Mouse (Mus musculus): ENCODE measurements around the gene Mfsd11. TPM values are rescaled to one million over a fixed set of nuclear protein-coding genes. Genes with fewer than 3 reads are reported as not detected.

Gene Mfsd11
- total and polyA plus RNA-seq, 3 experiments = 6.6 to 45.9 (median 22.0) TPM

- Histone ChIP-seq H3K9me3 (replicated peaks) (no peaks in the 10 kb centered on the region), H3K36me3 (replicated peaks) (peaks cover 96% of the 10 kb centered on the region), H3K27me3 (ENCODE audit: insufficient read depth, low read length) (no peaks in the 10 kb centered on the region), H3K4me3 (ENCODE audit: low read depth, low read length) (peak overlapping the region; percentile 50; the same call in 1 of the 2 replicates), H3K4me1 (ENCODE audit: insufficient read depth, low read depth, low read length) (peaks cover 73% of the 10 kb centered on the region)
- DNase-seq (ENCODE audit: low spot score) = no peak
- TF ChIP-seq CTCF (IDR thresholded peaks at IDR 0.05; ENCODE audit: low read depth, low read length) (no peak), GATA1 (IDR thresholded peaks at IDR 0.05; ENCODE audit: borderline replicate concordance, low read length) (no peak), TAL1 (conservative IDR thresholded peaks at IDR 0.05; ENCODE audit: low read depth, low read length) (no peak), POLR2AphosphoS5 (IDR thresholded peaks at IDR 0.05; ENCODE audit: insufficient replicate concordance, low read depth, low read length) (no peak), GATA2 (IDR thresholded peaks at IDR 0.05; ENCODE audit: borderline replicate concordance, low read depth, low read length) (no peak)
- no peak for ATAC-seq (ENCODE audit: extremely low read depth, insufficient number of reproducible peaks, low FRiP score, poor library complexity, severe bottlenecking)
These were observed 14.8 kb upstream of the Mfsd11 start for GRCm38 (mm10) chr11:116837441-116837840.

GRCm38 (mm10) chr11:116838936-116839335 is 13.3 kb upstream of the Mfsd11 start:
- Histone ChIP-seq H3K4me1 (ENCODE audit: insufficient read depth, low read depth, low read length) (peaks cover 67% of the 10 kb centered on the region), H3K4me3 (ENCODE audit: low read depth, low read length) (peak overlapping the region; percentile 66; the same call in 1 of the 2 replicates), H3K27me3 (ENCODE audit: insufficient read depth, low read length) (no peaks in the 10 kb centered on the region), H3K9me3 (replicated peaks) (no peaks in the 10 kb centered on the region), H3K36me3 (replicated peaks) (peaks cover 83% of the 10 kb centered on the region)
- DNase-seq (ENCODE audit: low spot score) (no peak), ATAC-seq (ENCODE audit: extremely low read depth, insufficient number of reproducible peaks, low FRiP score, poor library complexity, severe bottlenecking) (no peak)
- TF ChIP-seq TAL1 (conservative IDR thresholded peaks at IDR 0.05; ENCODE audit: low read depth, low read length) = no peak
- TF ChIP-seq GATA2 (IDR thresholded peaks at IDR 0.05; ENCODE audit: borderline replicate concordance, low read depth, low read length) = no peak
- TF ChIP-seq POLR2AphosphoS5 (IDR thresholded peaks at IDR 0.05; ENCODE audit: insufficient replicate concordance, low read depth, low read length) = no peak
- TF ChIP-seq GATA1 (IDR thresholded peaks at IDR 0.05; ENCODE audit: borderline replicate concordance, low read length) = no peak
- TF ChIP-seq CTCF (IDR thresholded peaks at IDR 0.05; ENCODE audit: low read depth, low read length) = no peak

- Histone ChIP-seq H3K27me3 (ENCODE audit: insufficient read depth, low read length) (no peaks in the 10 kb centered on the region), H3K9me3 (replicated peaks) (no peaks in the 10 kb centered on the region), H3K4me3 (ENCODE audit: low read depth, low read length) (peak overlapping the region; percentile 89), H3K4me1 (ENCODE audit: insufficient read depth, low read depth, low read length) (peaks cover 62% of the 10 kb centered on the region), H3K36me3 (replicated peaks) (peaks cover 76% of the 10 kb centered on the region)
- no peak for TF ChIP-seq GATA2 (IDR thresholded peaks at IDR 0.05; ENCODE audit: borderline replicate concordance, low read depth, low read length)
- TF ChIP-seq GATA1 (IDR thresholded peaks at IDR 0.05; ENCODE audit: borderline replicate concordance, low read length) = no peak
- no peak for TF ChIP-seq CTCF (IDR thresholded peaks at IDR 0.05; ENCODE audit: low read depth, low read length)
- TF ChIP-seq TAL1 (conservative IDR thresholded peaks at IDR 0.05; ENCODE audit: low read depth, low read length) = no peak
- TF ChIP-seq POLR2AphosphoS5 (IDR thresholded peaks at IDR 0.05; ENCODE audit: insufficient replicate concordance, low read depth, low read length) = no peak
- ATAC-seq (ENCODE audit: extremely low read depth, insufficient number of reproducible peaks, low FRiP score, poor library complexity, severe bottlenecking) = no peak
- DNase-seq (ENCODE audit: low spot score) = no peak
These were observed 12.6 kb upstream of the Mfsd11 start for GRCm38 (mm10) chr11:116839601-116840000.

DNA sequence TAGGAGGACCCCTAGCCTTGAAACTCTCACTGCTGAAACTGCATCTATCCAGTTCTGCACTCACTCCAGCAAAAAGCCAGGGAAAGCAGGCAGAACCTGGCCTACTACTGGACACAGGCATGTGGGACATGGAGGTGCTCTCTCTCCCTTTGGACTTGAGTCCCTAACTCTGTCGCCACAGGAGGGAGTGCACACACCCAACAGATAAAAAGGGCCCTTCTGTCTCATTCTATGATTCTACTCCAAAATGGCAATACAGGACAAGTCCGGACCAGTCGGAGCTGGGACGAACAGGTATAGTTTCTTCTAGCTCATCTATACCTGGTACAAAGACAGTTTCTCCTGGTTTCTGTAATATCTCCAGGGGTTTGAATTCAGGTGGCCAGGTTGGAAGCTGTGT is 11.5 kb upstream of the Mfsd11 start:
- TF ChIP-seq POLR2AphosphoS5 (IDR thresholded peaks at IDR 0.05; ENCODE audit: insufficient replicate concordance, low read depth, low read length) (no peak), GATA2 (IDR thresholded peaks at IDR 0.05; ENCODE audit: borderline replicate concordance, low read depth, low read length) (no peak), TAL1 (conservative IDR thresholded peaks at IDR 0.05; ENCODE audit: low read depth, low read length) (no peak), GATA1 (IDR thresholded peaks at IDR 0.05; ENCODE audit: borderline replicate concordance, low read length) (no peak), CTCF (IDR thresholded peaks at IDR 0.05; ENCODE audit: low read depth, low read length) (no peak)
- no peak for ATAC-seq (ENCODE audit: extremely low read depth, insufficient number of reproducible peaks, low FRiP score, poor library complexity, severe bottlenecking)
- Histone ChIP-seq H3K9me3 (replicated peaks) (no peaks in the 10 kb centered on the region), H3K4me1 (ENCODE audit: insufficient read depth, low read depth, low read length) (peaks cover 60% of the 10 kb centered on the region), H3K36me3 (replicated peaks) (peaks cover 69% of the 10 kb centered on the region), H3K4me3 (ENCODE audit: low read depth, low read length) (peak overlapping the region; percentile 89), H3K27me3 (ENCODE audit: insufficient read depth, low read length) (no peaks in the 10 kb centered on the region)
- DNase-seq (ENCODE audit: low spot score) = no peak

- DNase-seq (ENCODE audit: low spot score) (peak; percentile 88), ATAC-seq (ENCODE audit: extremely low read depth, insufficient number of reproducible peaks, low FRiP score, poor library complexity, severe bottlenecking) (no peak)
- Histone ChIP-seq H3K27me3 (ENCODE audit: insufficient read depth, low read length) (no peaks in the 10 kb centered on the region), H3K4me1 (ENCODE audit: insufficient read depth, low read depth, low read length) (peaks cover 54% of the 10 kb centered on the region), H3K9me3 (replicated peaks) (no peaks in the 10 kb centered on the region), H3K36me3 (replicated peaks) (peaks cover 67% of the 10 kb centered on the region), H3K4me3 (ENCODE audit: low read depth, low read length) (peak overlapping the region; percentile 89)
- no peak for TF ChIP-seq GATA1 (IDR thresholded peaks at IDR 0.05; ENCODE audit: borderline replicate concordance, low read length)
- no peak for TF ChIP-seq TAL1 (conservative IDR thresholded peaks at IDR 0.05; ENCODE audit: low read depth, low read length)
- TF ChIP-seq GATA2 (IDR thresholded peaks at IDR 0.05; ENCODE audit: borderline replicate concordance, low read depth, low read length) = no peak
- TF ChIP-seq POLR2AphosphoS5 (IDR thresholded peaks at IDR 0.05; ENCODE audit: insufficient replicate concordance, low read depth, low read length) = no peak
- no peak for TF ChIP-seq CTCF (IDR thresholded peaks at IDR 0.05; ENCODE audit: low read depth, low read length)
These were observed 9.5 kb upstream of the Mfsd11 start for GRCm38 (mm10) chr11:116842531-116843260.
